8 mouse cellular contexts compared by ENCODE assay signal in the genomic region with DNA sequence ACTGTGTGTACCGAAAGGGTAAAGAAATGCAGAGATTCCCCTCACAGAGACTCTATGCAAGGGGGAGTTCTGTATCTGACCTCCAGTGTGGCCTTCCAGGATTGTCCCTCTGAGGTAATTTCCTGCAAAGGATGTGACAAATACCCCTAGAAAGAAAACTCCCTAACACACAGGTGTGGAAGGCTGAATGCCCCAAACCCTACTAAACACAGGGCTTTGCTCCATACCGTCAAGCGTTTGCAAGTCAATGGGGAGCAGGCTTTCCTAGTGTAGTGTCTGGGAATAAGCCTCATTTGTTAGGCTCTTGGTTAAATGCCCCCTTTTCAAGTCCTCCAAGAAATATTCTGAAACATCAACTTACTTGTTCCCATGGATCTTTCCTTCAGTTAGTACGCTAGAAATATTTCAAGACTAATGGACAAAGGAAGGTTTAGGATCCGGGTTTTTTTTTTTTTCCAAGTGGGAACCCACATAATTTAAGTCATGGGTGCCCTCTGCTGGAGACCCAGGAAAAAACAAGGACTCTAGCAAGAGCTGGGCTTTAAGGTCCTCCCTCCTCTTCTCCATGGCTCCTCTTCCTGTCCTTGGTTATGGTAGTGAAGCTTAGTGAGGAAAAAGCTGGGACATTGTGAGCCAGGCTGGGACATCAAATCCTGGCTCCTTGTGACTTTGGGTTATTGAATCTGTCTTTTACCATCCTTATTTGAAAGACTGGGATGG.
DNase-seq lines count a peak whose midpoint lies in the region; ATAC-seq and TF ChIP-seq lines count a peak whose summit lies in the region.

No protein-coding gene starts in this region.

- peaks cover 4% of the 10 kb centered on the region; the same call in 1 of the 2 replicates for H3K9me3 ChIP-seq in midbrain, embryonic 10.5 days (replicated peaks)
- H3K9me3 ChIP-seq in midbrain, embryonic 16.5 days (replicated peaks; ENCODE audit: control insufficient read depth, low read length, poor library complexity, severe bottlenecking), result no peaks in the 10 kb centered on the region

- WGBS in midbrain, embryonic 10.5 days, result 41% methylated on average over 5 of the region's 5 CpGs
- WGBS in midbrain, embryonic 16.5 days, result 33% methylated on average over 5 of the region's 5 CpGs

- no peaks in the 10 kb centered on the region for H3K36me3 ChIP-seq in midbrain, embryonic 10.5 days
- H3K36me3 ChIP-seq in midbrain, embryonic 16.5 days (ENCODE audit: control insufficient read depth, insufficient read depth, low read length), result no peaks in the 10 kb centered on the region
- no peaks in the 10 kb centered on the region for H3K36me3 ChIP-seq in myocyte (ENCODE audit: control insufficient read depth, insufficient read depth)

- no peak overlapping the region for H3ac ChIP-seq in myocyte (ENCODE audit: control insufficient read depth, insufficient read length)

- no peaks in the 10 kb centered on the region for H3K79me2 ChIP-seq in myocyte (ENCODE audit: control insufficient read depth, insufficient read depth)

- DNase-seq in midbrain, embryonic 10.5 days (ENCODE audit: low spot score), result peak; percentile 70
- peak; percentile 94 to 95 for DNase-seq in cerebellum, postnatal 10 days
- peak; percentile 67 to 82 for DNase-seq in frontal cortex, postnatal 36 days (ENCODE audit: low spot score in 2 of 2)
- DNase-seq in left cerebral cortex, postnatal 14 days (ENCODE audit: low spot score in 2 of 2), result peak; percentile 86 to 88
- DNase-seq in thymus, adult 18-20 months, result peak; percentile 29 to 61

- ATAC-seq in midbrain, embryonic 16.5 days, result no peak
- ATAC-seq in inflammation-experienced regulatory T-cells, adult 6 months, result peak; percentile 51

- H3K4me1 ChIP-seq in midbrain, embryonic 10.5 days, result peaks cover 16% of the 10 kb centered on the region
- H3K4me1 ChIP-seq in midbrain, embryonic 16.5 days (ENCODE audit: control insufficient read depth, insufficient read depth, low read length), result no peaks in the 10 kb centered on the region

- no peaks in the 10 kb centered on the region for H3K27me3 ChIP-seq in midbrain, embryonic 10.5 days (ENCODE audit: low read depth, poor library complexity, severe bottlenecking)
- no peaks in the 10 kb centered on the region for H3K27me3 ChIP-seq in midbrain, embryonic 16.5 days (ENCODE audit: control insufficient read depth, insufficient read depth, low read depth, low read length)
- H3K27me3 ChIP-seq in myocyte (ENCODE audit: control insufficient read depth, insufficient read depth, insufficient read length), result no peaks in the 10 kb centered on the region

- no peak for TF ChIP-seq POLR2A in myocyte (IDR thresholded peaks at IDR 0.05; ENCODE audit: insufficient read length, low read depth)

- no peak overlapping the region for H3K9ac ChIP-seq in midbrain, embryonic 16.5 days (ENCODE audit: low read depth, low read length)

- intact Hi-C loops in left cerebral cortex, postnatal 14 days (cut with DNase I), result loop anchor here (2.0 kb wide), 1 partner anchor 484 kb away; no protein-coding TSS in a partner anchor

- no peak overlapping the region for H3K4me2 ChIP-seq in midbrain, embryonic 16.5 days (ENCODE audit: low read length)
- H3K4me2 ChIP-seq in myocyte (ENCODE audit: low read depth), result peak overlapping the region; percentile 90

- no peak overlapping the region for H3K4me3 ChIP-seq in midbrain, embryonic 10.5 days
- H3K4me3 ChIP-seq in midbrain, embryonic 16.5 days (ENCODE audit: low read depth, low read length), result no peak overlapping the region
- H3K4me3 ChIP-seq in myocyte, result no peak overlapping the region

- H3K27ac ChIP-seq in midbrain, embryonic 10.5 days (replicated peaks), result peak overlapping the region; percentile 58
- H3K27ac ChIP-seq in midbrain, embryonic 16.5 days (ENCODE audit: low read length), result no peak overlapping the region

TF ChIP-seq in myocyte, 11 proteins besides CTCF, POLR2A, EP300 and RAD21:
- TF ChIP-seq USF1 (IDR thresholded peaks at IDR 0.05; ENCODE audit: low read depth) (no peak), TCF12 (IDR thresholded peaks at IDR 0.05; ENCODE audit: insufficient read depth, poor library complexity, severe bottlenecking) (no peak), MAX (IDR thresholded peaks at IDR 0.05; ENCODE audit: low read depth) (no peak), MYOG (IDR thresholded peaks at IDR 0.05; ENCODE audit: control insufficient read depth in 1 of 3, insufficient read depth in 1 of 3, insufficient read length in 2 of 3, low read depth in 2 of 3) (no peak), POLR2AphosphoS2 (IDR thresholded peaks at IDR 0.05; ENCODE audit: insufficient read length, low read depth) (no peak), MYOD1 (IDR thresholded peaks at IDR 0.05; ENCODE audit: control insufficient read depth in 1 of 3, insufficient read length in 2 of 3, low read depth in 2 of 3) (no peak), TCF3 (IDR thresholded peaks at IDR 0.05; ENCODE audit: insufficient read length, low read depth) (no peak), SRF (IDR thresholded peaks at IDR 0.05; ENCODE audit: control insufficient read depth, insufficient read length, low read depth) (no peak), REST (IDR thresholded peaks at IDR 0.05; ENCODE audit: insufficient read depth, insufficient read length) (no peak), E2F4 (IDR thresholded peaks at IDR 0.05; ENCODE audit: insufficient read depth) (no peak), CEBPB (IDR thresholded peaks at IDR 0.05; ENCODE audit: insufficient read depth, poor library complexity, severe bottlenecking) (no peak)
